Mouse (Mus musculus): Measurements from ENCODE around the gene Cacna1e.

DNA sequence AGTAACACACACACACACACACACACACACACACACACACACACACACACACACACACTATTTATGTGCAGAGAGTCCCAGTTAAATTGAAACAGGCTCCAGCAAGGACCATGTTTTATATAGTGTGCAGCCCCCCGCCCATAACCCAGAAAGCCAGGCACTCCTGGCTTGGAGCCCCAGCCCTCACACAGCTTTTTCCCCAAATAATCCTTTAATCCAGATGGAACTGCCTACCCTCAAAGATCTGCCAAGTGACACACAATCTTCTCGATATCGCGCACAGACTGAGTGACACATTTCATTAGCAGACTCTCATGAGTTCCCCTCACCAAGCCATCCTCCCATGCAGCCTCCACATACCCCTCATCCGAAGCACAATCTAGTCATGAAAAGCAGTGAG lies 4.2 kb upstream of the Cacna1e start:
- TF ChIP-seq CTCF (IDR thresholded peaks at IDR 0.05; ENCODE audit: low read depth, low read length) (no peak), POLR2A (IDR thresholded peaks at IDR 0.05; ENCODE audit: borderline replicate concordance, low read depth, low read length) (no peak)

Data from bone marrow macrophage, adult 2 months (primary cell).